Mouse (Mus musculus) liver, embryonic 14.5 days (tissue): Measurements from ENCODE around the gene Tmem184b.

ENCODE experiments used
- CTCF ChIP-seq: IDR thresholded peaks from 2 replicates; pipeline ENCODE4 v1.5.1; 2016; ENCODE audit warnings: antibody characterized with exemption, low read depth, control low read depth
- EP300 ChIP-seq: IDR thresholded peaks from 2 replicates; pipeline ENCODE4 v1.6.1; 2016; ENCODE audit warnings: antibody characterized with exemption, low read depth

- TF ChIP-seq CTCF (no peak), EP300 (no peak)
Measured at GRCm38 (mm10) chr15:79359954-79360353, 43.4 kb downstream of the Tmem184b start.
